Mouse (Mus musculus) common myeloid progenitor, adult 5-6 weeks (primary cell): ENCODE measurements around the gene Myadml2. TPM values are rescaled to one million over a fixed set of nuclear protein-coding genes. Genes with fewer than 3 reads are reported as not detected.
"Not testable (repeated sequence)": the region's sequence is repeated elsewhere in the genome, so short reads cannot be mapped to it uniquely, and the experiment has no call there.

ENCODE experiments used
- ATAC-seq: replicated peaks from 2 replicates; pipeline ENCODE4 v1.8.0; 2016; ENCODE audit warnings: low read depth, mild to moderate bottlenecking, moderate TSS enrichment, inconsistent platforms; ENCODE audit not compliant: poor library complexity, severe bottlenecking
- total RNA-seq: library from RNA; stranded (forward); fragments of 200-1000, 187-1606 nt; gene quantifications from 2 replicates; pipeline ENCODE4 v1.2.3, GENCODE M21; 2017

Myadml2 gene
- total RNA-seq, result not detected in 2 replicates

- ATAC-seq, result no peak; the same call in 1 of the 2 replicates
Observed at GRCm38 (mm10) chr11:120648001-120648476, at the start of gene Myadml2. TSS of gene Myadml2 (minus strand) at chr11:120648158.

- ATAC-seq, result no peak
Observed at GRCm38 (mm10) chr11:120697741-120698140, 49.8 kb upstream of the Myadml2 start.

- no peak for ATAC-seq
Observed at GRCm38 (mm10) chr11:120696568-120696967, 48.6 kb upstream of the Myadml2 start.

GRCm38 (mm10) chr11:120695641-120696040 lies 47.7 kb upstream of the Myadml2 start:
- no peak for ATAC-seq

- ATAC-seq, result no peak
Observed at GRCm38 (mm10) chr11:120695184-120695583, 47.2 kb upstream of the Myadml2 start.

GRCm38 (mm10) chr11:120693461-120693860 lies 45.5 kb upstream of the Myadml2 start:
- ATAC-seq, result no peak

- ATAC-seq, result no peak
Observed at GRCm38 (mm10) chr11:120692471-120693011, 44.6 kb upstream of the Myadml2 start.

- ATAC-seq, result no peak
Observed at GRCm38 (mm10) chr11:120689365-120689764, 41.4 kb upstream of the Myadml2 start.

- no peak for ATAC-seq
Observed at GRCm38 (mm10) chr11:120686650-120687272, 38.8 kb upstream of the Myadml2 start.

- no peak for ATAC-seq
Observed at GRCm38 (mm10) chr11:120684660-120685059, 36.7 kb upstream of the Myadml2 start.

- ATAC-seq, result no peak
Observed at GRCm38 (mm10) chr11:120684086-120684485, 36.1 kb upstream of the Myadml2 start.

GRCm38 (mm10) chr11:120683536-120683935 lies 35.6 kb upstream of the Myadml2 start:
- ATAC-seq, result no peak

GRCm38 (mm10) chr11:120682683-120683082 lies 34.7 kb upstream of the Myadml2 start:
- ATAC-seq, result no peak

- ATAC-seq, result peak; percentile 75
Observed at GRCm38 (mm10) chr11:120679909-120680308, 32.0 kb upstream of the Myadml2 start.

- no peak for ATAC-seq
Observed at GRCm38 (mm10) chr11:120676951-120677350, 29.0 kb upstream of the Myadml2 start.

- ATAC-seq, result not testable (repeated sequence)
Observed at GRCm38 (mm10) chr11:120675875-120676274, 27.9 kb upstream of the Myadml2 start.

- ATAC-seq, result 0 out of 2 replicates have a peak, but pooled peaks have one; percentile 2
Observed at GRCm38 (mm10) chr11:120673594-120674122, 25.7 kb upstream of the Myadml2 start.

- peak; percentile 92 for ATAC-seq
Observed at GRCm38 (mm10) chr11:120672687-120673593, 25.0 kb upstream of the Myadml2 start, which contains the start of gene Aspscr1. TSS of gene Aspscr1 (plus strand) at chr11:120672973.

GRCm38 (mm10) chr11:120666617-120667016 lies 18.7 kb upstream of the Myadml2 start:
- no peak for ATAC-seq

- no peak for ATAC-seq
Observed at GRCm38 (mm10) chr11:120665406-120665805, 17.4 kb upstream of the Myadml2 start.
